Mouse (Mus musculus) MEL (cell line): ENCODE measurements around the gene Ccdc126.

Source experiments
- CHD2 ChIP-seq: IDR thresholded peaks from 2 replicates; pipeline ENCODE4 v1.6.1; 2011; ENCODE audit warnings: low read length, improper control_type of control experiment
- CTCF ChIP-seq, 3 experiments: IDR thresholded peaks in 2 of 3; conservative IDR thresholded peaks in 1 of 3; 2 replicates each; pipeline ENCODE4 v1.5.1; 2011 to 2012; ENCODE audit warnings: low read length in 3 of 3, low read depth in 2 of 3, mild to moderate bottlenecking in 2 of 3, improper control_type of control experiment in 1 of 3, inconsistent platforms in 1 of 3, mixed read lengths in 1 of 3, moderate library complexity in 1 of 3; ENCODE audit not compliant: control insufficient read depth in 1 of 3, insufficient read depth in 1 of 3, poor library complexity in 1 of 3, severe bottlenecking in 1 of 3
- EP300 ChIP-seq, 2 experiments: IDR thresholded peaks; 2 replicates each; pipeline ENCODE4 v1.6.1; 2011; ENCODE audit warnings: improper control_type of control experiment in 2 of 2, low read length in 2 of 2, low read depth in 1 of 2, mild to moderate bottlenecking in 1 of 2
- GABPA ChIP-seq: IDR thresholded peaks from 2 replicates; pipeline ENCODE4 v1.6.1; 2012; ENCODE audit warnings: low read depth, mild to moderate bottlenecking, inconsistent platforms, low read length, improper control_type of control experiment, moderate library complexity
- GATA1 ChIP-seq: IDR thresholded peaks from 2 replicates; pipeline ENCODE4 v1.6.1; 2011; ENCODE audit warnings: low read depth, low read length, improper control_type of control experiment
- KAT2A ChIP-seq: conservative IDR thresholded peaks from 2 replicates; pipeline ENCODE4 v1.6.1; 2012; ENCODE audit warnings: low read depth, low read length, improper control_type of control experiment, inconsistent platforms
- SMC3 ChIP-seq: IDR thresholded peaks from 2 replicates; pipeline ENCODE4 v1.6.1; 2011; ENCODE audit warnings: low read depth, low read length, improper control_type of control experiment
- ZC3H11A ChIP-seq: IDR thresholded peaks from 2 replicates; pipeline ENCODE4 v1.6.1; 2012; ENCODE audit warnings: low read depth, mild to moderate bottlenecking, inconsistent platforms, low read length, improper control_type of control experiment
- ZKSCAN1 ChIP-seq: IDR thresholded peaks from 2 replicates; pipeline ENCODE4 v1.6.1; 2012; ENCODE audit warnings: low read depth, mild to moderate bottlenecking, inconsistent platforms, low read length, improper control_type of control experiment, moderate library complexity

GRCm38 (mm10) chr6:49321341-49321740, 2.3 kb downstream of the Ccdc126 start:
- TF ChIP-seq KAT2A (no peak), GABPA (no peak), CTCF (IDR thresholded peaks at IDR 0.05 in 2 of 3, conservative IDR thresholded peaks at IDR 0.05 in 1 of 3; ENCODE audit: control insufficient read depth in 1 of 3, insufficient read depth in 1 of 3, low read depth in 2 of 3, low read length in 3 of 3, poor library complexity in 1 of 3, severe bottlenecking in 1 of 3) (no peak), SMC3 (no peak), GATA1 (peak; percentile 94), ZKSCAN1 (no peak), ZC3H11A (no peak), CHD2 (no peak), EP300 (IDR thresholded peaks at IDR 0.05; ENCODE audit: low read depth in 1 of 2, low read length in 2 of 2) (peak; percentile 77)
